11 mouse cellular contexts compared by ENCODE assay signal in the genomic region with DNA sequence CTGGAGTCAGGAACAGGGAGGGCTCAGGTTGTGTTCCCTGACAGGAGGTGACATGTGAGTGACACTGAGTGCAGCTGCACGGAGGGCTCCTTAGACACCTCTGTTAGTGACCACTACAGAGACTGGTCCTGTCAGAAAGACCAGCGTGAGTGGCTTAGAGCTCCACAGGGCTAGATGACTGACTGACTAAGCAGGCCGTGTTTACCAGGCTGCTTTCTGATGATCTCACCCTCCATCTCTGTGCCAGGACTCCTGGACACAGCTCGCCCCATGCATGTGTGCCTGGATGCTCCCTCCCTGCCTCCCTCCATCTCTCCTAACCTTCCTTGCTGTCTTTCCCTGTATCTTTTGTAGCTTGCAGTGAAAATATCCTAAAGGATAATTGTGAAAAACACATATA. TPM values are rescaled to one million over a fixed set of nuclear protein-coding genes. Genes with fewer than 3 reads are reported as not detected.
DNase-seq lines count a peak whose midpoint lies in the region; ATAC-seq and TF ChIP-seq lines count a peak whose summit lies in the region.
"Had no signal": no experiment of that assay in that cellular context is flagged by ENCODE, and none has a peak within 500 bp of the region (broad histone marks: within the 10 kb centered on the region; RNA-seq: fewer than 3 reads in every experiment).

No protein-coding gene starts in this region.

- peak overlapping the region; percentile 34; the same call in 1 of the 2 replicates for H3K27ac ChIP-seq in left cerebral cortex, adult 2 months
- H3K27ac ChIP-seq: embryonic facial prominence, embryonic 15.5 days; kidney, embryonic 15.5 days; liver, embryonic 13.5 days; neural tube, embryonic 12.5 days had no signal

- no peak overlapping the region for H3K4me3 ChIP-seq in left cerebral cortex, adult 2 months
- H3K4me3 ChIP-seq: embryonic facial prominence, embryonic 15.5 days; kidney, embryonic 15.5 days; liver, embryonic 13.5 days; neural tube, embryonic 12.5 days had no signal

- ATAC-seq in activated CD4-positive, CD25-positive, alpha-beta regulatory T cell, adult 4 months, result no peak

- intact Hi-C loops in left cerebral cortex, adult 2 months (cut with DNase I), result no loop called here
- intact Hi-C loops in heart, postnatal 25 days (cut with DNase I), result no loop called here

- TF ChIP-seq CTCF in left cerebral cortex, adult 2 months (IDR thresholded peaks at IDR 0.05), result no peak

- no peak for DNase-seq in left cerebral cortex, adult 2 months (ENCODE audit: extremely low spot score in 1 of 2, low spot score in 2 of 2)
- no peak for DNase-seq in left cerebral cortex, adult 8-10 months (ENCODE audit: low spot score in 2 of 2)
- peak; percentile 63 to 74 for DNase-seq in adrenal gland, postnatal 36 days
- peak; percentile 66 for DNase-seq in fibroblast of lung, adult 2 months (ENCODE audit: low read depth)
- peak; percentile 43 for DNase-seq in heart, postnatal 25 days (ENCODE audit: low spot score)
- no peak for DNase-seq in neural tube, embryonic 10.5 days (ENCODE audit: extremely low spot score, low spot score)
- DNase-seq: liver, embryonic 13.5 days had no signal

RNA-seq across cellular contexts. Expression of a gene that starts 36.7 kb away (rescaled TPM):
- total RNA-seq in left cerebral cortex, adult 2 months (2021), result 10 to 100 TPM; 21.4 to 22.1 TPM
- 10 to 100 TPM; 23.4 to 28.4 (median 27.0) TPM for total RNA-seq in left cerebral cortex, adult 8-10 months (2022)
- 100 to 1,000 TPM in 1 of 2 experiments, 10 to 100 TPM in 1; 63.6 to 125 TPM for total RNA-seq in adrenal gland, postnatal 36 days (2021)
- total RNA-seq in heart, postnatal 25 days (2021), result 10 to 100 TPM; 78.4 to 85.9 TPM
- 100 to 1,000 TPM in 1 of 2 experiments, 10 to 100 TPM in 1; 96.5 to 144 TPM for polyA plus RNA-seq in activated CD4-positive, CD25-positive, alpha-beta regulatory T cell, adult 4 months (2017; shearing (Covaris generic))

Comparison
In these comparisons a context has a peak if more than half of its experiments do, and no peak if none do; other contexts are left out.
1. DNase-seq: peak in adrenal gland, postnatal 36 days (2 of 2), fibroblast of lung, adult 2 months (single experiment) and heart, postnatal 25 days (single experiment); none in left cerebral cortex, adult 2 months (0 of 2), left cerebral cortex, adult 8-10 months (0 of 2) and neural tube, embryonic 10.5 days (single experiment).